Mouse (Mus musculus): ENCODE results near the gene E130308A19Rik. TPM values are rescaled to one million over a fixed set of nuclear protein-coding genes. Genes with fewer than 3 reads are reported as not detected.
A peak's percentile ranks its signal among the peaks of the same experiment; 100 is the strongest.

Gene E130308A19Rik
- polyA plus RNA-seq, 1 experiment from 2014 or later: 17.3 TPM

- no peak overlapping the region for H3K4me2 ChIP-seq (ENCODE audit: low read depth, low read length)
- peaks cover 15% of the 10 kb centered on the region for H3K4me1 ChIP-seq (ENCODE audit: control insufficient read depth, insufficient read depth, low read length)
- H3K4me3 ChIP-seq (ENCODE audit: low read length): no peak overlapping the region
- no peak overlapping the region for H3K27ac ChIP-seq (ENCODE audit: low read length)
- H3K36me3 ChIP-seq (ENCODE audit: control insufficient read depth, insufficient read depth): no peaks in the 10 kb centered on the region
- WGBS: 39% methylated on average over 7 of the region's 7 CpGs
- H3K9me3 ChIP-seq (replicated peaks; ENCODE audit: control insufficient read depth, low read length): no peaks in the 10 kb centered on the region
- ATAC-seq (replicated peaks; ENCODE audit: extremely low read depth, insufficient read depth, low FRiP score): no peak
- H3K27me3 ChIP-seq (ENCODE audit: control insufficient read depth, insufficient read depth, low read length): no peaks in the 10 kb centered on the region
- no peak overlapping the region for H3K9ac ChIP-seq (ENCODE audit: low read length)
Measured at GRCm38 (mm10) chr4:59629076-59629874, 3.3 kb downstream of the E130308A19Rik start.

GRCm38 (mm10) chr4:59630122-59630521 lies 4.1 kb downstream of the E130308A19Rik start:
- Histone ChIP-seq H3K27me3 (ENCODE audit: control insufficient read depth, insufficient read depth, low read length) (no peaks in the 10 kb centered on the region), H3K4me1 (ENCODE audit: control insufficient read depth, insufficient read depth, low read length) (peaks cover 15% of the 10 kb centered on the region), H3K9ac (ENCODE audit: low read length) (peak overlapping the region; percentile 41; the same call in 1 of the 2 replicates), H3K4me2 (ENCODE audit: low read depth, low read length) (peak overlapping the region; percentile 30; the same call in 1 of the 2 replicates), H3K36me3 (ENCODE audit: control insufficient read depth, insufficient read depth) (no peaks in the 10 kb centered on the region), H3K27ac (ENCODE audit: low read length) (no peak overlapping the region), H3K4me3 (ENCODE audit: low read length) (no peak overlapping the region), H3K9me3 (replicated peaks; ENCODE audit: control insufficient read depth, low read length) (no peaks in the 10 kb centered on the region)
- WGBS: 47% methylated on average over 9 of the region's 9 CpGs
- ATAC-seq (replicated peaks; ENCODE audit: extremely low read depth, insufficient read depth, low FRiP score): no peak

GRCm38 (mm10) chr4:59634532-59634931 lies 8.5 kb downstream of the E130308A19Rik start:
- Histone ChIP-seq H3K9me3 (replicated peaks; ENCODE audit: control insufficient read depth, low read length) (no peaks in the 10 kb centered on the region), H3K4me3 (ENCODE audit: low read length) (no peak overlapping the region), H3K4me1 (ENCODE audit: control insufficient read depth, insufficient read depth, low read length) (peaks cover 23% of the 10 kb centered on the region), H3K36me3 (ENCODE audit: control insufficient read depth, insufficient read depth) (no peaks in the 10 kb centered on the region), H3K4me2 (ENCODE audit: low read depth, low read length) (no peak overlapping the region), H3K27ac (ENCODE audit: low read length) (no peak overlapping the region), H3K9ac (ENCODE audit: low read length) (no peak overlapping the region), H3K27me3 (ENCODE audit: control insufficient read depth, insufficient read depth, low read length) (no peaks in the 10 kb centered on the region)
- ATAC-seq (replicated peaks; ENCODE audit: extremely low read depth, insufficient read depth, low FRiP score): no peak
- WGBS: 71% methylated on average over 1 of the region's 1 CpGs

GRCm38 (mm10) chr4:59639163-59639562 lies 13.2 kb downstream of the E130308A19Rik start:
- Histone ChIP-seq H3K9ac (ENCODE audit: low read length) (0 out of 2 replicates have a peak overlapping the region, but pooled peaks have one; percentile 11), H3K4me2 (ENCODE audit: low read depth, low read length) (peak overlapping the region; percentile 12; the same call in 1 of the 2 replicates), H3K9me3 (replicated peaks; ENCODE audit: control insufficient read depth, low read length) (no peaks in the 10 kb centered on the region), H3K36me3 (ENCODE audit: control insufficient read depth, insufficient read depth) (no peaks in the 10 kb centered on the region), H3K4me3 (ENCODE audit: low read length) (no peak overlapping the region), H3K4me1 (ENCODE audit: control insufficient read depth, insufficient read depth, low read length) (peaks cover 29% of the 10 kb centered on the region), H3K27ac (ENCODE audit: low read length) (peak overlapping the region; percentile 69), H3K27me3 (ENCODE audit: control insufficient read depth, insufficient read depth, low read length) (no peaks in the 10 kb centered on the region)
- no peak for ATAC-seq (replicated peaks; ENCODE audit: extremely low read depth, insufficient read depth, low FRiP score)

- Histone ChIP-seq H3K27ac (ENCODE audit: low read length) (no peak overlapping the region), H3K36me3 (ENCODE audit: control insufficient read depth, insufficient read depth) (no peaks in the 10 kb centered on the region), H3K4me3 (ENCODE audit: low read length) (no peak overlapping the region), H3K4me1 (ENCODE audit: control insufficient read depth, insufficient read depth, low read length) (peaks cover 23% of the 10 kb centered on the region), H3K4me2 (ENCODE audit: low read depth, low read length) (no peak overlapping the region), H3K9ac (ENCODE audit: low read length) (no peak overlapping the region), H3K27me3 (ENCODE audit: control insufficient read depth, insufficient read depth, low read length) (no peaks in the 10 kb centered on the region), H3K9me3 (replicated peaks; ENCODE audit: control insufficient read depth, low read length) (no peaks in the 10 kb centered on the region)
- ATAC-seq (replicated peaks; ENCODE audit: extremely low read depth, insufficient read depth, low FRiP score): no peak
- WGBS: 69% methylated on average over 2 of the region's 2 CpGs
Measured at GRCm38 (mm10) chr4:59640720-59641119, 14.7 kb downstream of the E130308A19Rik start.

GRCm38 (mm10) chr4:59642039-59642438 lies 16.0 kb downstream of the E130308A19Rik start:
- Histone ChIP-seq H3K4me3 (ENCODE audit: low read length) (no peak overlapping the region), H3K4me1 (ENCODE audit: control insufficient read depth, insufficient read depth, low read length) (peaks cover 21% of the 10 kb centered on the region), H3K9ac (ENCODE audit: low read length) (no peak overlapping the region), H3K27ac (ENCODE audit: low read length) (no peak overlapping the region), H3K4me2 (ENCODE audit: low read depth, low read length) (no peak overlapping the region), H3K27me3 (ENCODE audit: control insufficient read depth, insufficient read depth, low read length) (no peaks in the 10 kb centered on the region), H3K9me3 (replicated peaks; ENCODE audit: control insufficient read depth, low read length) (no peaks in the 10 kb centered on the region), H3K36me3 (ENCODE audit: control insufficient read depth, insufficient read depth) (no peaks in the 10 kb centered on the region)
- 87% methylated on average over 3 of the region's 3 CpGs for WGBS
- ATAC-seq (replicated peaks; ENCODE audit: extremely low read depth, insufficient read depth, low FRiP score): no peak

- H3K36me3 ChIP-seq (ENCODE audit: control insufficient read depth, insufficient read depth): no peaks in the 10 kb centered on the region
- H3K27me3 ChIP-seq (ENCODE audit: control insufficient read depth, insufficient read depth, low read length): no peaks in the 10 kb centered on the region
- no peak for ATAC-seq (replicated peaks; ENCODE audit: extremely low read depth, insufficient read depth, low FRiP score)
- no peak overlapping the region for H3K9ac ChIP-seq (ENCODE audit: low read length)
- 84% methylated on average over 2 of the region's 2 CpGs for WGBS
- no peak overlapping the region for H3K4me3 ChIP-seq (ENCODE audit: low read length)
- H3K4me1 ChIP-seq (ENCODE audit: control insufficient read depth, insufficient read depth, low read length): peaks cover 21% of the 10 kb centered on the region
- H3K27ac ChIP-seq (ENCODE audit: low read length): no peak overlapping the region
- no peaks in the 10 kb centered on the region for H3K9me3 ChIP-seq (replicated peaks; ENCODE audit: control insufficient read depth, low read length)
- no peak overlapping the region for H3K4me2 ChIP-seq (ENCODE audit: low read depth, low read length)
Measured at GRCm38 (mm10) chr4:59642657-59643056, 16.6 kb downstream of the E130308A19Rik start.

- H3K4me1 ChIP-seq (ENCODE audit: control insufficient read depth, insufficient read depth, low read length): peaks cover 12% of the 10 kb centered on the region
- H3K9me3 ChIP-seq (replicated peaks; ENCODE audit: control insufficient read depth, low read length): no peaks in the 10 kb centered on the region
- WGBS: 81% methylated on average over 3 of the region's 3 CpGs
Measured at GRCm38 (mm10) chr4:59644431-59644830, 18.4 kb downstream of the E130308A19Rik start.

GRCm38 (mm10) chr4:59644992-59645391 lies 19.0 kb downstream of the E130308A19Rik start:
- Histone ChIP-seq H3K27ac (ENCODE audit: low read length) (no peak overlapping the region), H3K4me3 (ENCODE audit: low read length) (no peak overlapping the region), H3K36me3 (ENCODE audit: control insufficient read depth, insufficient read depth) (no peaks in the 10 kb centered on the region), H3K4me2 (ENCODE audit: low read depth, low read length) (no peak overlapping the region), H3K9me3 (replicated peaks; ENCODE audit: control insufficient read depth, low read length) (no peaks in the 10 kb centered on the region), H3K4me1 (ENCODE audit: control insufficient read depth, insufficient read depth, low read length) (peaks cover 7% of the 10 kb centered on the region), H3K9ac (ENCODE audit: low read length) (no peak overlapping the region), H3K27me3 (ENCODE audit: control insufficient read depth, insufficient read depth, low read length) (no peaks in the 10 kb centered on the region)
- WGBS: 92% methylated on average over 4 of the region's 4 CpGs
- no peak for ATAC-seq (replicated peaks; ENCODE audit: extremely low read depth, insufficient read depth, low FRiP score)

More at GRCm38 (mm10) chr4:59644431-59644830, 18.4 kb downstream of the E130308A19Rik start:
- no peak overlapping the region for H3K4me2 ChIP-seq (ENCODE audit: low read depth, low read length)
- no peaks in the 10 kb centered on the region for H3K36me3 ChIP-seq (ENCODE audit: control insufficient read depth, insufficient read depth)
- no peak overlapping the region for H3K27ac ChIP-seq (ENCODE audit: low read length)
- no peak for ATAC-seq (replicated peaks; ENCODE audit: extremely low read depth, insufficient read depth, low FRiP score)
- no peak overlapping the region for H3K9ac ChIP-seq (ENCODE audit: low read length)
- H3K4me3 ChIP-seq (ENCODE audit: low read length): no peak overlapping the region
- H3K27me3 ChIP-seq (ENCODE audit: control insufficient read depth, insufficient read depth, low read length): no peaks in the 10 kb centered on the region
